Mouse (Mus musculus) layer of hippocampus, adult 2 months (tissue): ENCODE data around the gene Tshz2. TPM values are rescaled to one million over a fixed set of nuclear protein-coding genes. Genes with fewer than 3 reads are reported as not detected.

ENCODE experiments used
- DNase-seq, 2 experiments: peaks; one replicate each; pipeline ENCODE4 v3.0.0; 2022; ENCODE audit warnings: low spot score in 2 of 2
- H3K27ac ChIP-seq: fragments of 200-600 bp; 2 replicates; pipeline ENCODE4 v1.8.1; 2022
- H3K4me3 ChIP-seq: fragments of 200-600 bp; 2 replicates; pipeline ENCODE4 v1.8.1; 2022; ENCODE audit warnings: mild to moderate bottlenecking
- CTCF ChIP-seq: fragments of 200-600 bp; conservative IDR thresholded peaks from 2 replicates; pipeline ENCODE4 v1.8.1; 2022; ENCODE audit warnings: antibody characterized with exemption, mild to moderate bottlenecking, moderate library complexity
- total RNA-seq, 2 experiments: library from RNA; stranded (reverse); gene quantifications; 2 replicates each; pipeline ENCODE4 v1.2.3; 2021

Tshz2 gene
- total RNA-seq, 2 experiments from 2014 or later: 25.1 to 33.5 TPM

DNA sequence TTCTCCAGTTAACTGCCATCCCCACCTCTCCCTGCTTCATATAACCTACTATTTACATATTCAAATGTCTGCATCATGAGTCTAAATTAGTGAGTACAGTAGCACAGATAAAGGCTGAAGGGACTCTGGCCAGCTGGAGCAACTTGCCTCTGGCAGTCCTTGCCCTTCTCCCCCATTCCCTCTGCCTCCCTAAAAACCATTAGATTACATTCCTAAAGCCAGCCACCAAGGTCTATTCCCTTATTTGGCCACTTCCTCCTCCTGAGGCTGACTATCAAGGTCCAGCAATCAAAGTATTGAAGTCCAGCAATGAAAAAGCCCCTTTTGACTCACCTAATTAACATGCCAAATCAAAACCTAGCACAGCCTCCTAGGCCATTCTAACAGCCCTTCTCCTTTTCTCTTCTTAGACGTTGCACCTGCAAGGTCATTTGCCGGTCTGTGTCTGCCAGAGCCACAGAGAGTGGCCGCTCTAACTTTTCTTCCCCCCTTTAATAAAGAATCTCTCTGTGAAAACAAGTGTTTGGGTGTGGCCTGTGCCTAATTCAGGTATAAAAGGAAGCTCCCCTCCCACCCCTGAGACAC, 286.4 kb downstream of the Tshz2 start:
- H3K27ac ChIP-seq: no peak overlapping the region
- no peak for TF ChIP-seq CTCF
- no peak for DNase-seq
- no peak overlapping the region for H3K4me3 ChIP-seq

DNA sequence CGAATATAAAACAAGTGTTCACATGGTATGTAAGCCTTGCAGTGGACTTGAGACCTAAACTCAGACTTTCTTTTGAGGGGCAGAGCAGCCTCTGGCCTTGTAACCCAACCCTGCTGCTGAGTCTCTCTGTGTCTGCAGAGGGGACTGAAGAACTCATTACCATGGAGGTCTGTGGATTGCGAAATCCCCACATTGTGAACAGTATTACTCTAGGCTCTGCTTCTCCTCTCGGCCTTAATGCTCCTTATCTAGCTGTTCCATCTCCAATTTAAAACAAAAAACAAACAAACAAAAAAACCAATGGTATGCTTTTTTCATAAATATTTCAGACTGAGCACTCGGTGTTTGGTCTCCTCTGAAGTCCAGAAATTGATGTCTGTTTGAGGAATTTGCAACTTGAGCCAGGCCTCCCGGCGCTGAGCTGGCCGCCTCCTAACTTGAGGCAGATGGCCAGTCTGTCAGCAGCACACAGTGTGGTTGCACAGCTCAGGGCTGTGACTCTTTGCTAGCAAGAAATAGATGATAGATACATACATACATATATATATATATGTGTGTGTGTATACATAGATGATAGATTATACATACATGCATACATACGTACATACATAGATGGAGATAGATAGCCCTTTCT, 291.5 kb downstream of the Tshz2 start:
- no peak for TF ChIP-seq CTCF

DNA sequence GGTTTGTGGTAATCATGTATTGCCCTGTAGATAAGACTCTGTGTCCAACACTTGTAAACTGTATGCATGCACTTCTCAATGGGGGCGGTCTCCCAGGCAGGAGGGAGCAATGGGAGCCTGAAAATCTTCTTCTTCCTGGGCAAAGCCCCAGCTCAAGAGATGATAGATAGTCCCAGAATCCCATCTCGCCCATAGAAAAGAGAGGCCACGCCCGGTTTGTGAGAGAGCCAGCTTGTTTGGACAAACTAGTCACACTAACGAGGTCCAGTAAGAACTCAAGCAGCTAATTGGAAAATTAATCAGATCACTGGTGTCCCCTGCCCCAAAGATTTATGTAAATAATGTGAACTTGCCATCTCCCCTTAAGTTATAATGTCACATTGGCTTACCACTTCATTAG, 292.7 kb downstream of the Tshz2 start:
- DNase-seq: no peak
- Histone ChIP-seq H3K4me3 (no peak overlapping the region), H3K27ac (no peak overlapping the region)
- TF ChIP-seq CTCF: no peak

More for the DNA sequence above, 291.5 kb downstream of the Tshz2 start:
- Histone ChIP-seq H3K4me3 (no peak overlapping the region), H3K27ac (no peak overlapping the region)
- no peak for DNase-seq

DNA sequence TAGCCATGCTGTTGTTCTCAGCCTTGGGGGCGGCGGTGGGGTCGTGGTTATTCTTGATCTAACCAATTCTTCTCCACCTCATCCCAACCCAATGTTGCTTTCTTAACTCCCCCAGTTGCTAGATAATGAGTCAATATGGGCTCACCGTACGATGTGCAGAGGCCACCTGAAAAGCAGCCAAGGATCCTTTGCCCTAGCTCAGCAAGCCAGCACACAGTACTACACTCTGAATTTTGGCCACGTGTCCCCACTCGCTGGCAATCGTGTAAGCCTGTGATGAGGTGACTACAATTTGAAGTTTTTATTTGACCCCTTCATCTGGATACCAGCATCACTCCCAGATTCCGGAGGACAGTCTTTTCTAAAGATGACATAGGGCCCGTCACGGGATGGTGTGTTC, 293.2 kb downstream of the Tshz2 start:
- no peak for DNase-seq

DNA sequence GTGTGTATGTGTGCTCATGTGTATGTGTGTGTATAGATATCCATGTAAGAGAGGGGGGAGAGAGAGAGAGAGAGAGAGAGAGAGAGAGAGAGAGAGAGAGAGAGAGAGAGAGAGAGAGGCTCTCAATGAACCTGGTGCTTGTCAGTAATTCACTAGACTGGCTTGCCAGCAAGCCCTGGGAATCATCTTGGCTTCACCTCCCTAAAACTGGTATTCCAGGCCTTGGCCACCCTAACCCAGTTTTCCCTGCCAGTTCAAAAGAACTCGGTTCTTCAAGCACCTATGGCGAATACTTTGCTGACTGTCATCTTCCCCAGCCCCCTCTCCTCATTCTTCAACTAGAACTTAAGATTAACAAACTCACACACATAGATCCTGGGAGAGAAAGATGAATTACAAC, 294.6 kb downstream of the Tshz2 start:
- Histone ChIP-seq H3K27ac (no peak overlapping the region), H3K4me3 (no peak overlapping the region)
- DNase-seq: no peak
- TF ChIP-seq CTCF: no peak

More for the DNA sequence above, 293.2 kb downstream of the Tshz2 start:
- Histone ChIP-seq H3K4me3 (no peak overlapping the region), H3K27ac (no peak overlapping the region)
- no peak for TF ChIP-seq CTCF

DNA sequence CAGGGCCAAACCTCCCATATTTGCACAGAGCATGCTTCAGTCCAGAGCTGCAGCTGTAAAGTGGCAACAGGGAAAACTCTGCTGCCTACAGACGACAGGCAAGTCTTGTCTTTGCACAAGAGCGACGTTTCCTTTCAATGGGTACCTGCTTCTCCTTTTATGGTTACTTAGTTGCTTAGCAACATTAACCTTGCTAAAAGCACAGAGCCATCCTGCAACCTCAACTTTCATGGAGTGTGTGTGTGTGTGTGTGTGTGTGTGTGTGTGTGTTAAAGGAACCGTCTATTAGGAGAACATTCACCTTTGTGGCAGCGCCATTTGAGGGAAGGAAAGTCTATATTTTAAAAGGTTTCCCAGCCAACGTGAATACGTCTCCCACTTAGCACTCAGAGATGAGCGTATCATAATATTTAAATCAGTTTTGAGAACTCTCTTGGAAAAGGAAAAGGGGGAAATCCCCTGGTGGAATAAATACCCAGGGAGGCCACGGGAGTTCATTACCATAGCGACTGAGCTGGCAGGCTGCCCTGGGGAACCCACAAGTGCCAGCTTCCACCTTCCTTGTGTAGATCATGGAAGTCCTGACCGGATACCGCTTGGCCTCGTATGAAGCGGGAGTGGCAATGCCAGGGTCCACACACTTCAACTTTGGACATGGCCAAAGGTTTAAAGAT, 295.8 kb downstream of the Tshz2 start:
- no peak for DNase-seq
- H3K4me3 ChIP-seq: no peak overlapping the region
- H3K27ac ChIP-seq: no peak overlapping the region
- TF ChIP-seq CTCF: no peak

DNA sequence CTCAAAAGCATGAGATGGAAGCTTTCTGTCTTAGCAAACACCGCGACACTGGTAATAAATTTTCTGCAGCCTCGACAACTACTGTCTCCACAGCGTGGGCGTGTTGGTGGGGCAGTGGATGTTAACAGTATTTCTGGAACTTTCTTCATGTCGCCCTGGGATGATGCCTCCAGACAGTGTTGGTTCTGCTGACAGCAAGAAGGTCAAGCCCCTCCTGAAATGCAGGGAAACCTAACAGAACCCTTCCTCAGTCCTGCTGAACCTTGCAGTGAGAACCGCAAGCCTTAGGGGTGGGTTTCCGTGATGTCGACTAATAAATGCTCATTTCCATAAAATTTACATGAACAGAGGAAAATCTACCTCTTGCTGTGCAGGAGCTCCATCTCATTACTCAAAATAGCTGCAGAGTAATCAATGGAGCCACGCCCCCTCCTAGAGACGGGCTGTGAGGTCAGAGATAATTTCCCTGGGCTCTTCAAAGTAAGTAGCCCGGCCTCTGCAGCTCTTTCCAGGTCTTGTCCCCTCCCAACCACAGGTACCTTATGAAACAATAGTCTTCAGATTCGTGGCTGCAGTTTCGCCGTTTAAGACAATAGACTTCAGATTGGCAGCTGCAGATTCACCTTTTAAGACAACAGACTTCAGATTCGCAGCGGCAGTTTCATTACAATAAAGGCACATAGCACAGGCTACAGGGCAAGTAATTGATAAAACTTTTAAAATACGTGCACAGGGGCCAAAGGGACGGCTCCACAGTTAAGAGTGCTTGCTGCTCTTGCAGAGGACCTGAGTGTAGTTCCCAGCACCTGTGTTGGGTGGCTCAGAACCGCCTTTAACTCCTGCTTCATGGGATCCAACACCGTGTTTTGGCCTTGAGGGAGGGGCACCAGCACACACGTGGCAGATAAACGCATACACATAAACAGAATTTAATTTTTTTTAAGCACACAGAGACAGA, 297.0 kb downstream of the Tshz2 start:
- DNase-seq: peak in 1 of 2 experiments; percentile 27
- Histone ChIP-seq H3K27ac (no peak overlapping the region), H3K4me3 (peak overlapping the region; percentile 55)
- TF ChIP-seq CTCF: no peak

DNA sequence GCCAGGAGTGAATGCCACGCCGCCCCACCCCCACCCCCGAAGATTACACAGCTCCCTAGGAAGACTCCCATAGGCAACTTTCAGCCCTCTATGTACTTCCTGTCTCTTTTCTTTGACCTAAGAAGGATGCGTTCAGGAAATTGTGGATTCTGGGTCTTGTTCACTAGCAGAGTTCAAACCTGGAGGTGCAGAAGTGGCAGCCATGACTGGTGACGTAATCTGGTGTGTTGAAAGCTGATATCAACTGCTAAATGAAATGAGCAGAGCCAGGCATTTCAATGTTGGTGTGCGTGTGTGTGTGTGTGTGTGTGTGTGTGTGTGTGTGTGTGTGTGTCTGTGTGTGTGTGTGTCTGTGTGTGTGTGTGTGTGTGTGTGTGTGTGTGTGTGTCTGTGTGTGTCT, 302.8 kb downstream of the Tshz2 start:
- no peak for DNase-seq
- TF ChIP-seq CTCF: no peak
- no peak overlapping the region for H3K4me3 ChIP-seq
- no peak overlapping the region for H3K27ac ChIP-seq

DNA sequence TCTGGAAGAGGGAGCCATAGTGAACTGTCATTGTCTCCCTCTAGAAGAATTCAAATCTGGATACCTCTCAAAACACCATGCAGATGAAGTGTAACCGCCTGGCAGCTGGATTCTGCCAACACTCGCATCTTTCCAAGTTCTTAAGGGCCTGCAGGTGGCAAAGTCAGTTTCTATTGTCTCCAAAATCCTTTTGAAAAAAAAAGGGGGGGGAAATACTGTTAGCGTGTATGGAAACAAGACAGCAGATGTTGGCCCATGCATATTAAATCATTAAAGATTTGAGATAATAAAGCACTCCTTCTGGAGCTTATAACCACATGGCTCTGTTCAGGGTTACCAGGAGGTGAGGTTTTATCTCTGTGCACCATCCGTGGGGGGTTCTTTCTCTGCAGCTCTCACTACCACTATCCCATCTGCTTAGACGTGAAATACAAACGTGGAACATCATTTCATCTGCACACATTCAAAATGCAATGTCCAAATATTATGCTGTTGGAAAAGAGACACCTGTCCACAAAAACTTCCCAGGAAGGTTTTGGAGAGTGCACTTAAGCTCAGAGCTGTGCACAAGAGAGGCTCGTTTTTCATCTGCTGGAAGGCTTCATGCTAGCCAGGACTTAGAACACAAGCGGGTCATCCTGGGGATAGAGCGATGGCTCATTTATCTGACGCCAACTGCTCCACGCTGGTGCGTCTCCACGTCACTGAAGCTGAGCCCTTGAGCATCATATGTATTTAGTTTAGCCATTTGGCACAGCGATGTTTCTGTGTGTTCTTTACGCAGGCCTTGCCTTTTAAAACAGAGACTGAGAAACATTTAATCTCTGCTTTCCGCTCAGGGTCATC, 307.7 kb downstream of the Tshz2 start:
- no peak for TF ChIP-seq CTCF
- Histone ChIP-seq H3K27ac (no peak overlapping the region), H3K4me3 (no peak overlapping the region)

DNA sequence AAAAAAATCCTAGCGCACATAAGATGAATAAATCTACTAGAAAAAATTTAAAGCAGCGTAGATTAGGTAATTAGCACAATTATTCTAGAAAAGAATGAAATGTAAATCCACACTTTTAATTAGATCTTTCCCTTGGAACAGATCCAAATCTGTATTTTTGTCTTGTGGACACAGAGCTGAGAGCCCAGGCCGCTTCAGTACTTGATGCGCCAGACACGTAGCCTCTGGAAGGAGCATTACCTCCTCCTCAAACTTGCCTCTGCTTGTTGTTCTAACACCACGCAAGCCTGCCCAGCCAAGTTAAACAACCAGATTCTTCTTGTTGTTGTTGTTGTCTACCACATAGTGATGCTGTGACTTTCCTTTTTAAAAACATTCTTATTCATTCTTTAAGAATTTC, 310.9 kb downstream of the Tshz2 start:
- no peak for TF ChIP-seq CTCF
- DNase-seq: no peak
- Histone ChIP-seq H3K27ac (no peak overlapping the region), H3K4me3 (no peak overlapping the region)

More for the DNA sequence above, 307.7 kb downstream of the Tshz2 start:
- DNase-seq: no peak

DNA sequence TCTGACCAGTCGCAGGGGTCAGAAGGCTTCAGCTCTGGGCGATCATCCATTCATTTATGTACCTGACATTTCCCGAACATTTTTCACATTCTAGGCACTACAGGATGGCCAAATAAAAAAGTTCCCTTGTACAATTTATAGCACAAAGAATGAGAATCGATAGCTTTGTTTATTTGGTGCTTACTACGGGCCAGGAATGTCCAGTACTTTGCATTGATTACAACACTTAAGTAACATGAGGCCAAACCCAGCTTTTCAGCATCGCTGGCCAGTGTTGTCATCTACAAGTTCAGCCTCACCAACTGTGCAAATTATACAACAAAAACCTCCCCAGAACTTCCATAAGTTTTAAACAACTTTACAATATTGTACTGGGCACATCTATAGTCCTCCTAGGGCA, 315.3 kb downstream of the Tshz2 start:
- H3K4me3 ChIP-seq: no peak overlapping the region
- DNase-seq: no peak
- TF ChIP-seq CTCF: no peak
- no peak overlapping the region for H3K27ac ChIP-seq

DNA sequence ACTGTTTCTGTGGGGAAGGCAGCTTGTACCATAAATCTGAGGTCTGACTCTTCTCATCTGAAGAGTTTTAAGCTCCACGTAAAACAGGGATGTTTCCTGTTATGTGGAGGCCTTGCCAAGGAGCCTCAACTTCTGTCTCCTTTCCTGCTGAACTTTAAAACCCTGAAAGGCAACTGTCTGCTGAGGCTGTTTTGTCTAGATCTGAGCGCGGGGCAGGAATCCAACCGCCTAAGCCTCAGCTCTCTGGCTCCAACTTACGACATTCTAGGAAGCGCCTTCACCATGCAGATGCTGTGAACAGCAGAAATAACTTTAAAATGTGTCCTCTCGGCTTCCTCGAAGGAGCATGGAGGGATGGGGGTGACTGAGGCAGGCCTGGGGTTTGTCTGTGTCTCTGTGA, 318.2 kb downstream of the Tshz2 start:
- TF ChIP-seq CTCF: no peak
- no peak for DNase-seq
- Histone ChIP-seq H3K27ac (no peak overlapping the region), H3K4me3 (no peak overlapping the region)
